Mouse (Mus musculus): ENCODE results near the gene Olfr740. TPM values are rescaled to one million over a fixed set of nuclear protein-coding genes. Genes with fewer than 3 reads are reported as not detected.

The Olfr740 gene
- polyA plus RNA-seq (2016; fragmentation: Nextera tagmentation; extraction: Ambion mirVana) = not detected in 2 replicates

GRCm38 (mm10) chr14:50445245-50445644 is at the start of gene Olfr740:
Olfr740 (plus strand) TSS chr14:50445545.
- H3K27ac ChIP-seq = no peak within 1 kb of the TSS
- no peaks in the 10 kb centered on the region for H3K27me3 ChIP-seq (ENCODE audit: low read depth, poor library complexity, severe bottlenecking)
- no peaks in the 10 kb centered on the region for H3K36me3 ChIP-seq
- 87% methylated on average over 3 of the region's 3 CpGs for WGBS
- no peaks in the 10 kb centered on the region for H3K4me1 ChIP-seq
- DNase-seq (ENCODE audit: low spot score) = no peak
- H3K9me3 ChIP-seq (replicated peaks) = no peaks in the 10 kb centered on the region
- H3K4me3 ChIP-seq = no peak within 1 kb of the TSS

- Histone ChIP-seq H3K27ac (no peak within 1 kb of the TSS), H3K27me3 (ENCODE audit: low read depth, poor library complexity, severe bottlenecking) (no peaks in the 10 kb centered on the region), H3K36me3 (no peaks in the 10 kb centered on the region), H3K4me3 (no peak within 1 kb of the TSS), H3K4me1 (no peaks in the 10 kb centered on the region), H3K9me3 (replicated peaks) (no peaks in the 10 kb centered on the region)
- DNase-seq (ENCODE audit: low spot score) = no peak
- WGBS = 80% methylated on average over 1 of the region's 1 CpGs
Measured at GRCm38 (mm10) chr14:50407268-50407667, 38.1 kb upstream of the Olfr740 start, which contains the start of gene Olfr738. Olfr738 (plus strand) TSS chr14:50407568.

- no peak within 1 kb of the TSS for H3K27ac ChIP-seq
- no peaks in the 10 kb centered on the region for H3K9me3 ChIP-seq (replicated peaks)
- 78% methylated on average over 2 of the region's 2 CpGs for WGBS
- H3K4me1 ChIP-seq = no peaks in the 10 kb centered on the region
- no peaks in the 10 kb centered on the region for H3K27me3 ChIP-seq (ENCODE audit: low read depth, poor library complexity, severe bottlenecking)
- H3K36me3 ChIP-seq = no peaks in the 10 kb centered on the region
- H3K4me3 ChIP-seq = no peak within 1 kb of the TSS
- no peak for DNase-seq (ENCODE audit: low spot score)
Measured at GRCm38 (mm10) chr14:50418326-50418725, 27.0 kb upstream of the Olfr740 start, which contains the start of gene Olfr739. Olfr739 (plus strand) TSS chr14:50418626.

GRCm38 (mm10) chr14:50472438-50472837 is 27.1 kb downstream of the Olfr740 start, which contains the start of gene Olfr741:
Olfr741 (plus strand) TSS chr14:50472738.
- H3K27me3 ChIP-seq (ENCODE audit: low read depth, poor library complexity, severe bottlenecking) = no peaks in the 10 kb centered on the region
- no peak for DNase-seq (ENCODE audit: low spot score)
- 81% methylated on average over 2 of the region's 2 CpGs for WGBS
- no peak within 1 kb of the TSS for H3K4me3 ChIP-seq
- no peaks in the 10 kb centered on the region for H3K4me1 ChIP-seq
- no peaks in the 10 kb centered on the region for H3K36me3 ChIP-seq
- H3K9me3 ChIP-seq (replicated peaks) = no peaks in the 10 kb centered on the region
- no peak within 1 kb of the TSS for H3K27ac ChIP-seq

GRCm38 (mm10) chr14:50478406-50478805 is 33.1 kb downstream of the Olfr740 start:
- no peaks in the 10 kb centered on the region for H3K36me3 ChIP-seq
- no peak overlapping the region for H3K4me3 ChIP-seq
- H3K27me3 ChIP-seq (ENCODE audit: low read depth, poor library complexity, severe bottlenecking) = no peaks in the 10 kb centered on the region
- WGBS = 80% methylated on average over 2 of the region's 2 CpGs
- H3K27ac ChIP-seq = no peak overlapping the region
- DNase-seq (ENCODE audit: low spot score) = no peak
- H3K9me3 ChIP-seq (replicated peaks) = 0 out of 2 replicates have a peak, but pooled peaks cover 2% of the 10 kb centered on the region
- H3K4me1 ChIP-seq = no peaks in the 10 kb centered on the region

DNA sequence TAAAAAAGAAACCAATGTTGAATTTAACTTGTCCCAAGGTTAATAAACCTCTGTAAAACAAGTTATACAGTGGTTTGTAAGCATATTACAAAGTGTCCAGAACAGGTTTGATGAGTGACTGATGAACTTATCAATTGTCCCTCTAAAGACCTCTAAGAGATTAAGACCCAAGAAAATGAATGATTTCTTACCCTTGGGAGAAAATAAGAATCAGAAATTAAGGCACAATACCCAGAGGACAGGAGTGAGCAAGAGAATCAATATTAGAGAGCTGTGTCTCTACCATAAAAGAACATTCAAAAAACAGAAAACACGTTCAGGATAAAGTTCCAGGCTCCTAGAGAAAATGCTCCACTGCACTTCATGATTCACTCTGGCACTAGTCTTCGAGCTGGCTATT is 58.0 kb downstream of the Olfr740 start, which contains the start of gene Olfr742:
Olfr742 (plus strand) TSS at position 301 of the 400 bp plus-strand sequence.
- no peaks in the 10 kb centered on the region for H3K4me1 ChIP-seq
- no peaks in the 10 kb centered on the region for H3K36me3 ChIP-seq
- no peaks in the 10 kb centered on the region for H3K27me3 ChIP-seq (ENCODE audit: low read depth, poor library complexity, severe bottlenecking)
- no peak within 1 kb of the TSS for H3K4me3 ChIP-seq
- no peaks in the 10 kb centered on the region for H3K9me3 ChIP-seq (replicated peaks)
- H3K27ac ChIP-seq = no peak within 1 kb of the TSS
- WGBS = 73% methylated on average over 2 of the region's 2 CpGs
- DNase-seq (ENCODE audit: low spot score) = no peak

Other genes starting within 250 kb of the Olfr740 start
- gene Olfr731, start 203.7 kb upstream of the Olfr740 start, polyA plus RNA-seq (2016; fragmentation: Nextera tagmentation; extraction: Ambion mirVana) = not detected in 2 replicates
- gene Olfr732, start 161.3 kb upstream of the Olfr740 start, polyA plus RNA-seq (2016; fragmentation: Nextera tagmentation; extraction: Ambion mirVana) = not detected in 2 replicates
- gene Olfr733, start 144.0 kb upstream of the Olfr740 start, polyA plus RNA-seq (2016; fragmentation: Nextera tagmentation; extraction: Ambion mirVana) = not detected in 2 replicates
- not detected in 2 replicates for gene Olfr734, start 118.8 kb upstream of the Olfr740 start, polyA plus RNA-seq (2016; fragmentation: Nextera tagmentation; extraction: Ambion mirVana)
- gene Olfr735, start 96.7 kb upstream of the Olfr740 start, polyA plus RNA-seq (2016; fragmentation: Nextera tagmentation; extraction: Ambion mirVana) = not detected in 2 replicates
- not detected in 2 replicates for gene Tlr11, start 87.6 kb upstream of the Olfr740 start, polyA plus RNA-seq (2016; fragmentation: Nextera tagmentation; extraction: Ambion mirVana)
- gene Olfr736, start 64.4 kb upstream of the Olfr740 start, polyA plus RNA-seq (2016; fragmentation: Nextera tagmentation; extraction: Ambion mirVana) = not detected in 2 replicates
- gene Olfr738, start 38.0 kb upstream of the Olfr740 start, polyA plus RNA-seq (2016; fragmentation: Nextera tagmentation; extraction: Ambion mirVana) = not detected in 2 replicates
- not detected in 2 replicates for gene Olfr739, start 26.9 kb upstream of the Olfr740 start, polyA plus RNA-seq (2016; fragmentation: Nextera tagmentation; extraction: Ambion mirVana)
- gene Olfr741, start 27.2 kb downstream of the Olfr740 start, polyA plus RNA-seq (2016; fragmentation: Nextera tagmentation; extraction: Ambion mirVana) = not detected in 2 replicates
- gene Olfr742, start 58.1 kb downstream of the Olfr740 start, polyA plus RNA-seq (2016; fragmentation: Nextera tagmentation; extraction: Ambion mirVana) = not detected in 2 replicates
- gene Olfr743, start 76.3 kb downstream of the Olfr740 start, polyA plus RNA-seq (2016; fragmentation: Nextera tagmentation; extraction: Ambion mirVana) = not detected in 2 replicates
- gene Olfr744, start 169.3 kb downstream of the Olfr740 start, polyA plus RNA-seq (2016; fragmentation: Nextera tagmentation; extraction: Ambion mirVana) = not detected in 2 replicates
- not detected in 2 replicates for gene Olfr745, start 193.8 kb downstream of the Olfr740 start, polyA plus RNA-seq (2016; fragmentation: Nextera tagmentation; extraction: Ambion mirVana)
- gene Olfr746, start 201.5 kb downstream of the Olfr740 start, polyA plus RNA-seq (2016; fragmentation: Nextera tagmentation; extraction: Ambion mirVana) = not detected in 2 replicates
- not detected in 2 replicates for gene Olfr747, start 247.7 kb downstream of the Olfr740 start, polyA plus RNA-seq (2016; fragmentation: Nextera tagmentation; extraction: Ambion mirVana)

All from limb, embryonic 10.5 days (tissue).